13 mouse cellular contexts compared by ENCODE assay signal in the genomic region with DNA sequence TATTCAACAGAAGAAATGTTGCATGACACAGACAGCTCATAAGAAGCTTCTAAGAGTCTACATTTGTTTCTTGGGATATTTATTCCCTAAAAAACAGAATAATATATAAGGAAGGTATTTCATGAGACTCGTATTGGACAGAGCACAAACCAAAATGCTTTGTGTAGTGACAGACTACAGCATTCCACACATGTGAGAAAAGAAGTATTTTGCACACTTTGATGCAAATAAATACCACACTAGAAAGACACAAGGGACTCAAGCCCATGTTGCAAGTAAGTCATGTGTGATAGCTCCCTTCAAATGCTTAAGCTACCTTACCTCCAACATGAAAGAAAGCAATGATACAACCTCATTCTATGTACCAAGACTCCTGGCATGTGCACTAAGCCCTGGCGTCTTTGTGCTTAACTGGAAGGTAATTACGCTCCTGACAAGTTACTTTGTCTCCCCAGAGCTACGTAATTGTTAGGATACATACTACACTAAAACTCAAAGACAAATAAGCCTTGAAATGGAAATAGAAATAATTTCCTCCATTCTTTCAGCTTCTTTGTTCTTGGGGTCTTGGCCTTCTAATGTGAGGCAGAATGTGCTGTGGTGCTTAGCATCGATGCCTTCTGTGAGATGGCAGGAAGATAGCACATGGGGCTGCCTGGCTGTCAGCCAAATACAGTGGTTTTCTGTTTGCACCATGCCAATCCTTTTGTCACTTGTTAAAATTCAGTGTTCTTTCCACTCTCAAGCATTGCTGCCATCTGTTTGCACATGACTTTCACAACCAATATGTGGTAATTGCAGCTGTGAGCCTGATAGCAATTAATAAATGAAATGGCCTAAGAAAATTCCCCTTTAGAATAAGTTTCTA.
DNase-seq lines count a peak whose midpoint lies in the region; ATAC-seq lines count a peak whose summit lies in the region.
"Had no signal": no experiment of that assay in that cellular context is flagged by ENCODE, and none has a peak within 500 bp of the region (broad histone marks: within the 10 kb centered on the region; RNA-seq: fewer than 3 reads in every experiment).

No protein-coding gene starts in this region.

- H3K27me3 ChIP-seq in hindbrain, embryonic 14.5 days (ENCODE audit: control insufficient read depth, insufficient read depth, low read length): no peaks in the 10 kb centered on the region
- H3K27me3 ChIP-seq in midbrain, embryonic 14.5 days (ENCODE audit: control insufficient read depth, insufficient read depth, low read length): no peaks in the 10 kb centered on the region
- H3K27me3 ChIP-seq: heart, embryonic 15.5 days; Patski had no signal

- peak; percentile 89 to 92 for DNase-seq in cerebellum, postnatal 10 days
- DNase-seq in 416B (ENCODE audit: low read depth): peak; percentile 63
- DNase-seq in hindbrain, embryonic 14.5 days (ENCODE audit: low spot score): peak; percentile 78
- DNase-seq in midbrain, embryonic 14.5 days: peak; percentile 77
- DNase-seq in gastrocnemius, postnatal 14 days: no peak
- DNase-seq in adipocyte (ENCODE audit: low spot score): no peak
- no peak for DNase-seq in adrenal gland, postnatal 10 days
- DNase-seq: kidney, adult 8-10 months had no signal

- H3K4me2 ChIP-seq in hindbrain, embryonic 14.5 days (replicated peaks): no peak overlapping the region
- no peak overlapping the region for H3K4me2 ChIP-seq in midbrain, embryonic 14.5 days (ENCODE audit: low read length)
- H3K4me2 ChIP-seq: heart, embryonic 15.5 days; liver, embryonic 11.5 days had no signal

- H3K27ac ChIP-seq in hindbrain, embryonic 14.5 days: peak overlapping the region; percentile 68
- H3K27ac ChIP-seq in midbrain, embryonic 14.5 days (replicated peaks; ENCODE audit: low read depth, low read length): peak overlapping the region; percentile 6; the same call in 1 of the 2 replicates
- H3K27ac ChIP-seq: heart, embryonic 15.5 days had no signal

- peaks cover 8% of the 10 kb centered on the region for H3K4me1 ChIP-seq in hindbrain, embryonic 14.5 days (replicated peaks; ENCODE audit: control insufficient read depth, insufficient read depth, low read length)
- H3K4me1 ChIP-seq in midbrain, embryonic 14.5 days (ENCODE audit: control insufficient read depth, insufficient read depth, low read length): no peaks in the 10 kb centered on the region
- H3K4me1 ChIP-seq: heart, embryonic 15.5 days had no signal

- intact Hi-C loops in gastrocnemius, postnatal 14 days (cut with DNase I; ENCODE audit: low total_unique reads): no loop called here

- H3K9me3 ChIP-seq in hindbrain, embryonic 14.5 days (ENCODE audit: control insufficient read depth, low read length): no peaks in the 10 kb centered on the region
- H3K9me3 ChIP-seq in midbrain, embryonic 14.5 days (ENCODE audit: control insufficient read depth, low read length): no peaks in the 10 kb centered on the region
- H3K9me3 ChIP-seq: heart, embryonic 15.5 days had no signal

- 45% methylated on average over 5 of the region's 5 CpGs for WGBS in hindbrain, embryonic 14.5 days
- WGBS in midbrain, embryonic 14.5 days: 65% methylated on average over 5 of the region's 5 CpGs

- H3K9ac ChIP-seq in hindbrain, embryonic 14.5 days: no peak overlapping the region
- no peak overlapping the region for H3K9ac ChIP-seq in midbrain, embryonic 14.5 days (replicated peaks; ENCODE audit: low read length)
- H3K9ac ChIP-seq: heart, embryonic 15.5 days had no signal

- no peak for ATAC-seq in cerebellum, adult (ENCODE audit: insufficient number of reproducible peaks, low FRiP score, low TSS enrichment)
- peak; percentile 91 for ATAC-seq in hindbrain, embryonic 14.5 days (ENCODE audit: low FRiP score)
- ATAC-seq in midbrain, embryonic 14.5 days (ENCODE audit: low FRiP score, low TSS enrichment): peak; percentile 73; the same call in 1 of the 2 replicates
- ATAC-seq: Patski had no signal

- no peak overlapping the region for H3K4me3 ChIP-seq in hindbrain, embryonic 14.5 days (replicated peaks; ENCODE audit: low read length)
- no peak overlapping the region for H3K4me3 ChIP-seq in midbrain, embryonic 14.5 days (replicated peaks; ENCODE audit: low read depth, low read length)
- H3K4me3 ChIP-seq: erythroblast, embryonic 14.5 days; heart, embryonic 15.5 days had no signal

- H3K36me3 ChIP-seq in hindbrain, embryonic 14.5 days (replicated peaks; ENCODE audit: control insufficient read depth, insufficient read depth): no peaks in the 10 kb centered on the region
- H3K36me3 ChIP-seq in midbrain, embryonic 14.5 days (ENCODE audit: control insufficient read depth, insufficient read depth, low read length): no peaks in the 10 kb centered on the region
- H3K36me3 ChIP-seq: heart, embryonic 15.5 days had no signal

Comparison
In these comparisons a context has a peak if more than half of its experiments do, and no peak if none do; other contexts are left out.
1. DNase-seq: peak in cerebellum, postnatal 10 days (2 of 2), 416B (single experiment), hindbrain, embryonic 14.5 days (single experiment) and midbrain, embryonic 14.5 days (single experiment); none in gastrocnemius, postnatal 14 days (single experiment), adipocyte (single experiment) and adrenal gland, postnatal 10 days (single experiment).